Mouse (Mus musculus) WW6 (cell line): ENCODE measurements around the gene Zfp352.
"Not testable (repeated sequence)": the region's sequence is repeated elsewhere in the genome, so short reads cannot be mapped to it uniquely, and the experiment has no call there.

Source experiments
- DNase-seq: peaks from one replicate; pipeline ENCODE4 v3.0.0-alpha.2; 2013; ENCODE audit warnings: low read depth, low spot score

The Zfp352 gene

DNA sequence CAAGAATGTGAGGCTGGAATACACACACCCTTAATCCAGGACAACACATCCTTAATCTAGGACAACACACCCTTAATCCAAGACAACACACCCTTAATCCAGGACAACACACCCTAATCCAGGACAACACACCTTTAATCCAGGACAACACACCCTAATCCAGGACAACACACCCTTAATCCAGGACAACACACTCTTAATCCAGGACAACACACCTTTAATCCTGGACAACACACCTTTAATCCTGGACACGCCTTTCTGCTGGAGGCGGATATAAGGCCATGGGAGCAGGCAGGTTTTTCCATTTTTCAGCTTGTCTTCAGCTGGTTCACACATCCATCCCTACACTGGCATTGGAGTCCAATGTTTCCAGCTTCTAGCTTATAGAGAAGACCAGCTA is at the start of gene Zfp352:
Zfp352 (plus strand) TSS at position 301 of the 400 bp plus-strand sequence.
- DNase-seq = no peak

DNA sequence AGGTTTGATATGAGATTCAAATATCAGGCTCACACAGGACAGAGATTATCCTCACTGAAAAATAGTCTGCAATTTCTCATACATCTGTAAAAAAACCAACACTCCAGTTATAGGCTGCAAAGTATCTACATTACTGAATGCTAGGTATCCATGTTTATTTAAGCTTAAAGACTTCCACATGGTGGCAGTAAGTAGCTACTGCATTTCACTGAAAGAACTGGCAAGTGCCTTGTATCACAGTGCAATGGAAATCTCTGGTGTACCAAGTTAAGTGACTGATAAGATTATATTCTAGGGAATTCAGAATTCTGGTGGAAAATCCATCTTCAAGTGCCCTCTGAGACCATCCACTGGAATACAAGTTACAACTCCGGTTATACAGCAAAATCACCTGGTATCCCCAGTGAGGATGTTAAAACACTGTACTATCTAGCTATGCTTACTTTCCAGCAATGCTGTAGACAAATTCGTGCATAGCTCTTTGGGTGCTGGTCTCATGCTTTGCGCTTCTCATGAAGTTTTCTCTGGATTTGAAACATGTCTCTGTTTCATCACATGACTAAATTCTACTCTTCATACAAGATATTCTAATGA is 47.6 kb upstream of the Zfp352 start:
- no peak for DNase-seq

DNA sequence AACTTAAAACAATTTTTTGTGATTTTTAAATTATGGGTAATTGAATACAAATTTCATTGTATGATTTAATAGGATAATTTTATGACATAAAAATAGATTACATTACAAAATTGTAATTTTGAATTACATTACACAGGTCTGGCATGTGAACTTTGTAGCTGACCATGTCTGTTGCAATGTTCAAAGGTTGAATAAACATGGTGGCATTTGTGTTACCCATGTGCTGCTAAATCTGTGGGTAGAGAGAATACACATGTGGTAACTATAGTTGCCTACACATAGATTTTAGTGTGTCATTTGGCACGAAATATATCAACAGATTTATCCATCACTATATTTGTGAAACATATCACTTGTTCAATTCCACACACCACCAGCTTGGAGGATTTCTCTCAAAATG is 44.6 kb upstream of the Zfp352 start:
- no peak for DNase-seq

DNA sequence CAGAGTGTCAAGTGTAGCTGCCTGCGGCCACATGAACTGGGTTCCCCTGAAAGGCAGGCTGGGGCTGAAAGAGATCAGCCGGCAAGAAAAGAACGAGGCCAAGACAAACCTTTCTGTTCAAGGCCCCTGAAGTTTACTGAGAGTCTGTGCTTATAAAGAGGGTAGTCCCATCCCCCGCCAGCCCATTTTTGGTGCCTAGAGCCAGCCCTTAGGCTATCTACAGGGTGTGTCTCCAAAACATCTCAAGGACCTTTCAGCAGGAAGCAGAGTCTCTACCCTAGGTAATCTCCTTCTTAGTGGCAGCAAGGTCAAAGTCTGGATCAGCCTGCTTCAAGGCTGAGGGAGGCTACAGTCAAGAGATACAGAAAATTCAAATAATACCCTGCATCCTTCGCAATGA is 15.2 kb upstream of the Zfp352 start:
- peak; percentile 3 for DNase-seq

DNA sequence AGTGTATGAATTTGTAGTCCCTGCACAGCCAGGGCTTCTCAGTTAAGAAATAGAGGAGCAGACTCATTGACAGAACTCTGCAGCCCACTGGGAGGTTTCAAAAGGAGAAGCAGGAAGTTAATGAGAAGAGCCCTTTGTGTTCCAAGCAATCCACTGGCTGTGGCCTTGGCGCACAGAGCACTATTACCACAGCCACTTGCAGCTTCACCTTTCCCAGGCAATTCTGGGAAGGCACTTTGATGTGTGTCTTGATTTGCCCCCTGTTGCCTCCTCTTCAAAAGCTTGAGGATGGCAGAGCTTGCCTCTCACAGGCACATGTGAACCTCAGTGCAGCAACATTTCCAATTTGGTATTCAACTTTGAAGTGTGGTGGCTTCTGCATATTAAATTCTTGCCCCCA is 7.1 kb upstream of the Zfp352 start:
- no peak for DNase-seq

DNA sequence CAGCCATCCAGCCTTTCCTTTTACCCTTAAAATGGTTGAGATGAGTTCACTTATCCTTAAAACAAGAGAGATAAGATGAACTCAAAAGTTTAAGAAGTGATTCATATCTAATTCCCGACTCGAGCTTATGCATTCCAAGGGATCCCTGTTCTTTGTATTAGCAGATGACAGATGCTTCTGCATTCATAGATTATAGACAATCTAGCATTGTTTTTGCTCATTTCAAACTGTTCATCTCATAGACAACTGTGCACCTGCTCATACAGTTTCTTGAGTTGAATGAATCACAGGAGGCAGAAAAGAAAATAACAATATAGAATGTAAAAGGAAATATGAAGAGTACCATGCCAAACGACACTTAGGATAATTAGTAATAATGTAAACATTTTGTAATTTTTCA is 6.5 kb upstream of the Zfp352 start:
- DNase-seq = no peak

DNA sequence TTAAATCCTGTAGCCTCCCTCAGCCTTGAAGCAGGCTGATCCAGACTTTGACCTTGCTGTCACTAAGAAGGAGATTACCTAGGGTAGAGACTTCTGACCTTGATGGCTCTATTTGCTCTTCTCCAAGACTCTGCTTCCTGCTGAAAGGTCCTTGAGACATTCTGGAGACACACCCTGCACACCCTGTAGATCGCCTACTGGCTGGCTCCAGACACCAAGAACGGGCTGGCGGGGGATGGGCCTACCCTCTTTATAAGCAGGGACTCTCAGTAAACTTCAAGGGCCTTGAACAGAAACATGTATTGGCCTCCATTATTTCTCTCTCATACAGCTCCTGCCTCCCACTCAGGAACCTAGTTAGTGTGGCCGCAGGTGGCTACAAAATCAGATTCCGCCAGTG is 17.0 kb downstream of the Zfp352 start:
- DNase-seq = not testable (repeated sequence)

DNA sequence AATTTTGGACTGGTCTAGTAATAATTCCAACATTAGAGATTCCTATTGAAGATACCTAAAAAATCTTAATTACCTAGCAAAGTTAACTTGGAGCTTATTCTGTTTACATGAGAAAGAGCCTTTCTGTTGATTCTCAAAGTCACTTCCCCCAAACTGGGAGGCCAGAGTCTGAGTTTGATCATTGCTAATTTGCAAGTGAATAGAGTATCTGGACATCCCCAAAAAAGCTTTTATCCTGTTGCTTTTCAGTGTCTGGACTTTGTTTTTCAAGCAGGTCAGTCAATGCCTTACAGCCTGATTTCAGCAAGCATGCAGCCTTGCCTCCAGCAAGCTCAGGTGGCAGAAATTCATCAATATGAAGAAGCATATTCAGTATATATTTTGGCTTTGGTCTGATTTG is 51.2 kb downstream of the Zfp352 start:
- no peak for DNase-seq
